Mouse (Mus musculus) CH12.LX (cell line): ENCODE data around the gene Syk.
A peak's percentile ranks its signal among the peaks of the same experiment; 100 is the strongest.

Experiments used
- CTCF ChIP-seq, 2 experiments: IDR thresholded peaks in 1 of 2; conservative IDR thresholded peaks in 1 of 2; 2 replicates each; pipeline ENCODE4 v1.5.1; 2011 to 2012; ENCODE audit warnings: low read depth in 2 of 2, low read length in 2 of 2, improper control_type of control experiment in 1 of 2, inconsistent platforms in 1 of 2, mild to moderate bottlenecking in 1 of 2, moderate library complexity in 1 of 2
- EP300 ChIP-seq: IDR thresholded peaks from 2 replicates; pipeline ENCODE4 v1.6.1; 2011; ENCODE audit warnings: low read length, improper control_type of control experiment
- SIN3A ChIP-seq: IDR thresholded peaks from 2 replicates; pipeline ENCODE4 v1.6.1; 2012; ENCODE audit warnings: low read length, improper control_type of control experiment, inconsistent platforms

DNA sequence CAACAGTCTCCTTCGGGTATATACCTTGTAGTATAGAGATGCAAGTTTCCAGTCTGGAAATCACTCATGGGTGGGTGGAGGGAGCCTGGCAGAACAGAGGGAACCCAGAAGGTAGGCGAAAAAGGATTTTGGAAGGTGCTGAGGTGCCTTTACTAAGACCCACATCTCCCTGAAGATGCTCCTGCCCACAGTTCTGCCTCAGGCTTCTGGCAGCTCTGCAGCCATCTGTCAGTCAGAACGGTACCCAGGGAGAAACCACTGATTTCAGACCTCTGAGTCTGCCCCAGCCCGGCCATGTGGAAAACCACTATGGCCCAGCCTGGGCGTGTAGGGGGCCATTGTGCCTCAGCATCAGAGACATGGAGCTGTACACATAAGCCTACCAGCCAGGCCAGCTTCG is 43.5 kb upstream of the Syk start:
- TF ChIP-seq SIN3A = no peak
- peak; percentile 14; the same call in 1 of the 2 replicates for TF ChIP-seq EP300
- no peak for TF ChIP-seq CTCF (conservative IDR thresholded peaks at IDR 0.05 in 1 of 2, IDR thresholded peaks at IDR 0.05 in 1 of 2; ENCODE audit: low read depth in 2 of 2, low read length in 2 of 2)
